Mouse (Mus musculus): Measurements from ENCODE around the gene Usp22. TPM values are rescaled to one million over a fixed set of nuclear protein-coding genes. Genes with fewer than 3 reads are reported as not detected.

Usp22 gene
- 111 and 120 TPM in 2 replicates for total RNA-seq (2012; rRNA removed)

- peaks cover 3 to 14% of the 10 kb centered on the region in 2 experiments; a peak in 3 of 4 replicates for H3K4me1 ChIP-seq (ENCODE audit: control insufficient read depth in 2 of 2, insufficient read depth in 2 of 2, low read length in 2 of 2, poor library complexity in 1 of 2)
- in situ Hi-C loops (cut with MboI; ENCODE audit: low sequenced_read_pairs in 2 of 2, unreplicated experiment in 2 of 2): no loop called here
- TF ChIP-seq HCFC1 (IDR thresholded peaks at IDR 0.05; ENCODE audit: borderline replicate concordance, insufficient read depth, low read length): no peak; the same call in 1 of the 2 replicates
- TF ChIP-seq CHD2 (IDR thresholded peaks at IDR 0.05; ENCODE audit: low read depth, low read length): peak; percentile 80; the same call in 1 of the 2 replicates
- TF ChIP-seq MAFK (IDR thresholded peaks at IDR 0.05; ENCODE audit: insufficient read depth, low read depth, low read length): 0 out of 2 replicates have a peak, but pooled peaks have one; percentile 11
- DNase-seq (ENCODE audit: low read depth, low spot score): peak; percentile 98
- peak within 1 kb of the TSS; percentile 85 to 92 for H3K4me3 ChIP-seq (ENCODE audit: insufficient read depth in 1 of 2, low read depth in 1 of 2, low read length in 2 of 2, poor library complexity in 1 of 2, severe bottlenecking in 1 of 2)
- H3K9ac ChIP-seq (ENCODE audit: insufficient read depth, low read depth, low read length, poor library complexity, severe bottlenecking): peak within 1 kb of the TSS; percentile 95
- no peaks in the 10 kb centered on the region for H3K9me3 ChIP-seq (ENCODE audit: control insufficient read depth, insufficient read depth, low read depth, low read length)
- peak within 1 kb of the TSS; percentile 80 for H3K27ac ChIP-seq (ENCODE audit: insufficient read depth, low read depth, low read length, poor library complexity, severe bottlenecking)
- H3K36me3 ChIP-seq (ENCODE audit: control insufficient read depth, insufficient read depth, low read length, poor library complexity, severe bottlenecking): no peaks in the 10 kb centered on the region; the same call in 1 of the 2 replicates
Observed at GRCm38 (mm10) chr11:61174821-61175658, at the start of gene Usp22. Gene Usp22 (minus strand): TSS chr11:61175055.

GRCm38 (mm10) chr11:61224234-61224744 is 49.4 kb upstream of the Usp22 start:
- Histone ChIP-seq H3K4me3 (ENCODE audit: insufficient read depth in 1 of 2, low read depth in 1 of 2, low read length in 2 of 2, poor library complexity in 1 of 2, severe bottlenecking in 1 of 2) (no peak overlapping the region), H3K27ac (ENCODE audit: insufficient read depth, low read depth, low read length, poor library complexity, severe bottlenecking) (no peak overlapping the region), H3K9me3 (ENCODE audit: control insufficient read depth, insufficient read depth, low read depth, low read length) (no peaks in the 10 kb centered on the region), H3K36me3 (ENCODE audit: control insufficient read depth, insufficient read depth, low read length, poor library complexity, severe bottlenecking) (no peaks in the 10 kb centered on the region), H3K9ac (ENCODE audit: insufficient read depth, low read depth, low read length, poor library complexity, severe bottlenecking) (no peak overlapping the region), H3K4me1 (ENCODE audit: control insufficient read depth in 2 of 2, insufficient read depth in 2 of 2, low read length in 2 of 2, poor library complexity in 1 of 2) (peaks cover 7 to 14% of the 10 kb centered on the region in 2 experiments; a peak in 2 of 4 replicates)
- TF ChIP-seq ZC3H11A (IDR thresholded peaks at IDR 0.05; ENCODE audit: borderline replicate concordance, low read depth, low read length): no peak
- no peak for TF ChIP-seq HCFC1 (IDR thresholded peaks at IDR 0.05; ENCODE audit: borderline replicate concordance, insufficient read depth, low read length)
- TF ChIP-seq MAFK (IDR thresholded peaks at IDR 0.05; ENCODE audit: insufficient read depth, low read depth, low read length): no peak
- no peak for TF ChIP-seq ZNF384 (IDR thresholded peaks at IDR 0.05; ENCODE audit: low read depth, low read length)
- TF ChIP-seq CHD2 (IDR thresholded peaks at IDR 0.05; ENCODE audit: low read depth, low read length): no peak
- no peak for DNase-seq (ENCODE audit: low read depth, low spot score)
- in situ Hi-C loops (cut with MboI; ENCODE audit: low sequenced_read_pairs in 2 of 2, unreplicated experiment in 2 of 2): no loop called here

- no peaks in the 10 kb centered on the region for H3K9me3 ChIP-seq (ENCODE audit: control insufficient read depth, insufficient read depth, low read depth, low read length)
- in situ Hi-C loops (cut with MboI; ENCODE audit: low sequenced_read_pairs in 2 of 2, unreplicated experiment in 2 of 2): no loop called here
- peaks cover 7 to 14% of the 10 kb centered on the region in 2 experiments; a peak in 2 of 4 replicates for H3K4me1 ChIP-seq (ENCODE audit: control insufficient read depth in 2 of 2, insufficient read depth in 2 of 2, low read length in 2 of 2, poor library complexity in 1 of 2)
- no peak for DNase-seq (ENCODE audit: low read depth, low spot score)
- no peak overlapping the region for H3K27ac ChIP-seq (ENCODE audit: insufficient read depth, low read depth, low read length, poor library complexity, severe bottlenecking)
- no peak for TF ChIP-seq HCFC1 (IDR thresholded peaks at IDR 0.05; ENCODE audit: borderline replicate concordance, insufficient read depth, low read length)
- TF ChIP-seq ZC3H11A (IDR thresholded peaks at IDR 0.05; ENCODE audit: borderline replicate concordance, low read depth, low read length): no peak
- no peak for TF ChIP-seq ZNF384 (IDR thresholded peaks at IDR 0.05; ENCODE audit: low read depth, low read length)
- TF ChIP-seq CHD2 (IDR thresholded peaks at IDR 0.05; ENCODE audit: low read depth, low read length): no peak
- TF ChIP-seq MAFK (IDR thresholded peaks at IDR 0.05; ENCODE audit: insufficient read depth, low read depth, low read length): no peak
- H3K4me3 ChIP-seq (ENCODE audit: insufficient read depth in 1 of 2, low read depth in 1 of 2, low read length in 2 of 2, poor library complexity in 1 of 2, severe bottlenecking in 1 of 2): no peak overlapping the region
- H3K36me3 ChIP-seq (ENCODE audit: control insufficient read depth, insufficient read depth, low read length, poor library complexity, severe bottlenecking): no peaks in the 10 kb centered on the region
- H3K9ac ChIP-seq (ENCODE audit: insufficient read depth, low read depth, low read length, poor library complexity, severe bottlenecking): no peak overlapping the region
Observed at GRCm38 (mm10) chr11:61222971-61223745, 48.3 kb upstream of the Usp22 start.

GRCm38 (mm10) chr11:61222007-61222406 is 47.2 kb upstream of the Usp22 start:
- in situ Hi-C loops (cut with MboI; ENCODE audit: low sequenced_read_pairs in 2 of 2, unreplicated experiment in 2 of 2): no loop called here
- Histone ChIP-seq H3K4me3 (ENCODE audit: insufficient read depth in 1 of 2, low read depth in 1 of 2, low read length in 2 of 2, poor library complexity in 1 of 2, severe bottlenecking in 1 of 2) (no peak overlapping the region), H3K36me3 (ENCODE audit: control insufficient read depth, insufficient read depth, low read length, poor library complexity, severe bottlenecking) (no peaks in the 10 kb centered on the region)

More at GRCm38 (mm10) chr11:61222007-61222406, 47.2 kb upstream of the Usp22 start:
- Histone ChIP-seq H3K4me1 (ENCODE audit: control insufficient read depth in 2 of 2, insufficient read depth in 2 of 2, low read length in 2 of 2, poor library complexity in 1 of 2) (peaks cover 7 to 14% of the 10 kb centered on the region in 2 experiments; a peak in 2 of 4 replicates), H3K9ac (ENCODE audit: insufficient read depth, low read depth, low read length, poor library complexity, severe bottlenecking) (no peak overlapping the region), H3K9me3 (ENCODE audit: control insufficient read depth, insufficient read depth, low read depth, low read length) (no peaks in the 10 kb centered on the region), H3K27ac (ENCODE audit: insufficient read depth, low read depth, low read length, poor library complexity, severe bottlenecking) (no peak overlapping the region)
- TF ChIP-seq ZC3H11A (IDR thresholded peaks at IDR 0.05; ENCODE audit: borderline replicate concordance, low read depth, low read length) (no peak), HCFC1 (IDR thresholded peaks at IDR 0.05; ENCODE audit: borderline replicate concordance, insufficient read depth, low read length) (no peak), CHD2 (IDR thresholded peaks at IDR 0.05; ENCODE audit: low read depth, low read length) (no peak), ZNF384 (IDR thresholded peaks at IDR 0.05; ENCODE audit: low read depth, low read length) (no peak), MAFK (IDR thresholded peaks at IDR 0.05; ENCODE audit: insufficient read depth, low read depth, low read length) (no peak)
- DNase-seq (ENCODE audit: low read depth, low spot score): no peak
